Mouse (Mus musculus): ENCODE measurements around the gene Sh2d1a. TPM values are rescaled to one million over a fixed set of nuclear protein-coding genes. Genes with fewer than 3 reads are reported as not detected.

Sh2d1a gene
- polyA plus RNA-seq, 2 experiments: 0.13 to 1.3 TPM

DNA sequence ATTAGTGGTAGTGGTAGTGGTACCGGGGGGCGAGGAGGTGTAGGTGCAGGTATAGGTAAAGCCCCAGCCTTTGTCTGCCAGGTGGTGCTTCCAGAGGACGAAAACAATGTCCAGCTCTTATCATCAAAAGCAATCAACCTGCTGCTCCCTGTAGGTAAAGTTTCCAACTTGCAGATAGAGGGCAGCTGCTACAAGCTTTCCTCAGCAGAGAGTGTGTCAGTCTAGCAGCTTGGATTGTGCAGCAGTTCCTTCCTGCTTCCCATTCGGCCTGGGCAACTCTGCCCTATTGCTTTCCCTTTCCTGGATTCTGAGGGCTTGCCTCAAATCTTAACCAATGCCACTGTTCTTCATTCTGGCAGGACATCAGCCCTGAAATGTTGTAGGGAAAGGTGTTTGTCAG lies 56.4 kb downstream of the Sh2d1a start:
- no peak for TF ChIP-seq POLR2A (IDR thresholded peaks at IDR 0.05; ENCODE audit: borderline replicate concordance, extremely low read depth, insufficient read depth, insufficient read length)
- ATAC-seq (ENCODE audit: low FRiP score, low read depth): no peak
- Histone ChIP-seq H3K9me3 (ENCODE audit: control insufficient read depth, low read length) (no peaks in the 10 kb centered on the region), H3K36me3 (ENCODE audit: control insufficient read depth, insufficient read depth, low read length) (no peaks in the 10 kb centered on the region), H3K4me1 (ENCODE audit: control insufficient read depth, insufficient read depth, low read length) (no peaks in the 10 kb centered on the region), H3K4me2 (replicated peaks; ENCODE audit: low read depth, low read length, severe bottlenecking) (no peak overlapping the region), H3K4me3 (replicated peaks; ENCODE audit: low read length) (no peak overlapping the region), H3K27me3 (ENCODE audit: control insufficient read depth, insufficient read depth, low read length) (no peaks in the 10 kb centered on the region), H3K9ac (ENCODE audit: low read depth, low read length, severe bottlenecking) (no peak overlapping the region), H3K27ac (replicated peaks; ENCODE audit: low read depth, low read length) (no peak overlapping the region)
- 70% methylated on average over 4 of the region's 4 CpGs for WGBS
- no peak for DNase-seq (ENCODE audit: low spot score)

Other genes starting within 250 kb of the Sh2d1a start
- gene Tex13c2, start 12.8 kb upstream of the Sh2d1a start, polyA plus RNA-seq (2012; rRNA removed): not detected in 2 replicates
- gene Tex13c2, start 12.8 kb upstream of the Sh2d1a start, polyA plus RNA-seq (2014; fragmentation: Nextera tagmentation; extraction: Ambion mirVana): not detected in 2 replicates

Measured in limb, embryonic 14.5 days (tissue).